Mouse (Mus musculus): ENCODE measurements at regions not wholly inside any gene's neighbourhood (a gene's known extent, or its start where the extent isn't known, plus 50 kb on each side); places are given as distances from the start of the nearest gene placed in this dataset.
A peak's percentile ranks its signal among the peaks of the same experiment; 100 is the strongest.

DNA sequence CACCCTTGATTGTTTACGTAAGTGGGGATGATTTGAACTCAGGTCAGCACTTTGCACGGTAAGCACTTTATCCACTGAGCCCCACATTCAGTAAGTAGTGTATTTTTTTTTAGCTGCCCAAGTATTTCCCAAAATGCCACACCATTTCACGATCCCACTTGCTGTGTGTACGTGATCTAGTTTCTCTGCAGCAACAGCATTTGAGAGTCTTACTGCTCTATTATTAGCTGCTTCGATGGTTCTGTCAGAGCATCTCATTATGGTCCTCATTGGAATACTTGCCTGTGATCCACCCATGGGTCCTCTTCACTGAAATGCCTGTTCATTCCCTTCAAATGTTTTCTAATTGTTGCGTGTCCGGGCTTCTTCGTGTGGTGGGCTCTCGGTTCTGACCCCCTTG, 120.1 kb upstream of the Ces5a start:
- Histone ChIP-seq H3K36me3 (ENCODE audit: insufficient read depth, low read length) (no peaks in the 10 kb centered on the region), H3K4me1 (ENCODE audit: insufficient read depth, low read length) (no peaks in the 10 kb centered on the region), H3K4me3 (ENCODE audit: low read depth, low read length) (no peak overlapping the region), H3K9ac (replicated peaks; ENCODE audit: low read length, poor library complexity, severe bottlenecking) (no peak overlapping the region), H3K27ac (ENCODE audit: low read depth, low read length) (no peak overlapping the region), H3K9me3 (ENCODE audit: low read length) (no peaks in the 10 kb centered on the region), H3K4me2 (ENCODE audit: low read depth, low read length, poor library complexity, severe bottlenecking) (no peak overlapping the region), H3K27me3 (ENCODE audit: insufficient read depth, low read length) (no peaks in the 10 kb centered on the region)
- ATAC-seq (ENCODE audit: low FRiP score) (no peak), DNase-seq (ENCODE audit: low spot score) (no peak)
- TF ChIP-seq CTCF (IDR thresholded peaks at IDR 0.05) = no peak
- WGBS = 81% methylated on average over 9 of the region's 9 CpGs

DNA sequence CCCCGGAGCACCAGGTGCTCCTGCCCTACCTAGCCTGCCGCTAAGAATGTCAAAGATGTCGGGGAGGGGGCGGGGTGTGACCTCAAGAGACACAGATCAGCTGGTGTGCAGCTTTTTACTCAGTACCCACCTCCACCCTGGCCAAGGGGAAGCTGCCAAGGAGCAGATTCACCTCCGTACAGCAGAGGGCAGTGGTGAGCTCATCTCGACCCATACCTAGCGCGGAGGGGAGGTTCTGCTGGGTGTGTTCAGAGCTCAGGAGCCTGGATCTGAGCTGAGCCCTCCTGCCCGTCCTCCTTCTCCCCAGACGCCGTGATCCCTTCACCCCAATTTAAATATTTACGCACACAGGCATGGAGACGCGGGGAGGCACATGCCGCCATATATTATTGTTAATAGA, 126.1 kb upstream of the Ces5a start:
- DNase-seq (ENCODE audit: low spot score) (peak; percentile 85), ATAC-seq (ENCODE audit: low FRiP score) (peak; percentile 85)
- Histone ChIP-seq H3K9me3 (ENCODE audit: low read length) (no peaks in the 10 kb centered on the region), H3K9ac (replicated peaks; ENCODE audit: low read length, poor library complexity, severe bottlenecking) (0 out of 2 replicates have a peak overlapping the region, but pooled peaks have one; percentile 39), H3K4me3 (ENCODE audit: low read depth, low read length) (peak overlapping the region; percentile 28), H3K27me3 (ENCODE audit: insufficient read depth, low read length) (no peaks in the 10 kb centered on the region), H3K27ac (ENCODE audit: low read depth, low read length) (no peak overlapping the region), H3K4me2 (ENCODE audit: low read depth, low read length, poor library complexity, severe bottlenecking) (peak overlapping the region; percentile 57), H3K36me3 (ENCODE audit: insufficient read depth, low read length) (no peaks in the 10 kb centered on the region), H3K4me1 (ENCODE audit: insufficient read depth, low read length) (no peaks in the 10 kb centered on the region)
- 1% methylated on average over 15 of the region's 15 CpGs for WGBS
- TF ChIP-seq CTCF (IDR thresholded peaks at IDR 0.05) = peak; percentile 90

DNA sequence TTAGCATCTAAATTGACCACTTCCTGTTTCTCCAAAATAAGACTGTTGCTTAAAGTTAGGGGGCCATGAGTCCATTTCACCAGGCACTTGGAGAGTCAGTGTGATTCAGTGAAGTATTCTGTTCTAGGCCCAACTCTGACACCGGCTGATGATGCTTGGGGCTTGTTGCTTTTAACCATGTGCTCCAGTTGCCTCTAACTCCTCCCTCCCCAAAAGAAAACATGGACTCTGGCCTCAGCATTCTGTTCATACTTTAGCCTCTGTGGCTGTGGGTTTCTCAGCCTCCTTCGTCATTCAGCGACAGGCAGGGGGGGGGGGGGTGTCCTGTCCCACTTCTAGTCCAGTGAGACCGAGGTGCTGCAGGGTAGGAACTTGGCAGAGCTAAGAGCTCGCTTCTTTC, 126.6 kb upstream of the Ces5a start:
- no peak for TF ChIP-seq CTCF (IDR thresholded peaks at IDR 0.05)
- Histone ChIP-seq H3K9me3 (ENCODE audit: low read length) (no peaks in the 10 kb centered on the region), H3K9ac (replicated peaks; ENCODE audit: low read length, poor library complexity, severe bottlenecking) (0 out of 2 replicates have a peak overlapping the region, but pooled peaks have one; percentile 39), H3K4me3 (ENCODE audit: low read depth, low read length) (peak overlapping the region; percentile 28; the same call in 1 of the 2 replicates), H3K36me3 (ENCODE audit: insufficient read depth, low read length) (no peaks in the 10 kb centered on the region), H3K27ac (ENCODE audit: low read depth, low read length) (no peak overlapping the region), H3K4me2 (ENCODE audit: low read depth, low read length, poor library complexity, severe bottlenecking) (peak overlapping the region; percentile 57), H3K27me3 (ENCODE audit: insufficient read depth, low read length) (no peaks in the 10 kb centered on the region), H3K4me1 (ENCODE audit: insufficient read depth, low read length) (no peaks in the 10 kb centered on the region)
- DNase-seq (ENCODE audit: low spot score) (no peak), ATAC-seq (ENCODE audit: low FRiP score) (no peak)
- WGBS = 71% methylated on average over 5 of the region's 5 CpGs

DNA sequence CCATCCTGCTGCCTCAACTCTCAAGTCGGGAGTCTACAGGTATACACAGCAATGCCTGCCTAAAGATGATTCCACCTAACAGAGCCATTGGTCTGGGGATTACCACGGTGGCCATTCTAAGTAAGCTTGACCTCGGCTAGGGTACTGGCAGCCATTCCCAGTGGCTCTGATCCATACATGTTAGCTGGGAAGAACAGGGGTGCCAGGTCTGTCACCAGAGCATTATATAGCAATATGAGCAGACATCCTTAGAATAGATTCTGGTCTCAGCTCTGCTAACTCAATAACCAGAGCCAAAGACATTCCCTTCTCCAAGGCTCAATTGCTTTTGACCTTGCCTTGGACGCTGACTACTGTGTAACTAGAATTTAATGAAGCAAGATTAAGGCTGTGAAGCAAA, 128.2 kb upstream of the Ces5a start:
- 88% methylated on average over 4 of the region's 4 CpGs for WGBS
- TF ChIP-seq CTCF (IDR thresholded peaks at IDR 0.05) = no peak
- no peak overlapping the region for H3K9ac ChIP-seq (replicated peaks; ENCODE audit: low read length, poor library complexity, severe bottlenecking)
- H3K4me1 ChIP-seq (ENCODE audit: insufficient read depth, low read length) = no peaks in the 10 kb centered on the region
- H3K4me3 ChIP-seq (ENCODE audit: low read depth, low read length) = no peak overlapping the region
- no peaks in the 10 kb centered on the region for H3K36me3 ChIP-seq (ENCODE audit: insufficient read depth, low read length)
- no peaks in the 10 kb centered on the region for H3K9me3 ChIP-seq (ENCODE audit: low read length)
- H3K27me3 ChIP-seq (ENCODE audit: insufficient read depth, low read length) = no peaks in the 10 kb centered on the region
- DNase-seq (ENCODE audit: low spot score) (no peak), ATAC-seq (ENCODE audit: low FRiP score) (no peak)
- H3K27ac ChIP-seq (ENCODE audit: low read depth, low read length) = no peak overlapping the region
- no peak overlapping the region for H3K4me2 ChIP-seq (ENCODE audit: low read depth, low read length, poor library complexity, severe bottlenecking)

DNA sequence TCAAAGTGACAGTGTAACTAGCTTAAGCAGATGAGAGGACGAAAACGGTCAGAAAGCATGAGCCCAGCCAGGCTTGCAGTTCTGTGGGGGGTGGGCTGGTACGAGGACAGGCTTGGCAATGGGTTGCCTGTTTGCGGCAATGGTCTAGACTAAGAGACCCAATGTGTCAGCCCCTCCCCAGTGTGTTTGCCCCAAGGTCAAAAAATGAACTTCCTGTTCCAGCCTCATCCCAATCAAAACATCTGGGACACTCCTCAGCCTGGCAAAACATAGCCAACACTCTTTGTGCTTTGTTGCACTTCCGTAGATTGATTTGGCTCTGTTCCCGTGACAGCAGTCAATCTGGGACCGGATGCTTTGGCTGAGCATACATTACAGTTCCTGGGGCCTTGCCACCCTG, 132.7 kb upstream of the Ces5a start:
- H3K9ac ChIP-seq (replicated peaks; ENCODE audit: low read length, poor library complexity, severe bottlenecking) = no peak overlapping the region
- TF ChIP-seq CTCF (IDR thresholded peaks at IDR 0.05) = no peak
- H3K27ac ChIP-seq (ENCODE audit: low read depth, low read length) = no peak overlapping the region
- H3K4me1 ChIP-seq (ENCODE audit: insufficient read depth, low read length) = no peaks in the 10 kb centered on the region
- peak; percentile 58 for DNase-seq (ENCODE audit: low spot score)
- no peaks in the 10 kb centered on the region for H3K27me3 ChIP-seq (ENCODE audit: insufficient read depth, low read length)
- no peak for ATAC-seq (ENCODE audit: low FRiP score)
- WGBS = 71% methylated on average over 7 of the region's 7 CpGs
- H3K36me3 ChIP-seq (ENCODE audit: insufficient read depth, low read length) = no peaks in the 10 kb centered on the region
- no peak overlapping the region for H3K4me3 ChIP-seq (ENCODE audit: low read depth, low read length)
- H3K4me2 ChIP-seq (ENCODE audit: low read depth, low read length, poor library complexity, severe bottlenecking) = no peak overlapping the region
- H3K9me3 ChIP-seq (ENCODE audit: low read length) = no peaks in the 10 kb centered on the region

DNA sequence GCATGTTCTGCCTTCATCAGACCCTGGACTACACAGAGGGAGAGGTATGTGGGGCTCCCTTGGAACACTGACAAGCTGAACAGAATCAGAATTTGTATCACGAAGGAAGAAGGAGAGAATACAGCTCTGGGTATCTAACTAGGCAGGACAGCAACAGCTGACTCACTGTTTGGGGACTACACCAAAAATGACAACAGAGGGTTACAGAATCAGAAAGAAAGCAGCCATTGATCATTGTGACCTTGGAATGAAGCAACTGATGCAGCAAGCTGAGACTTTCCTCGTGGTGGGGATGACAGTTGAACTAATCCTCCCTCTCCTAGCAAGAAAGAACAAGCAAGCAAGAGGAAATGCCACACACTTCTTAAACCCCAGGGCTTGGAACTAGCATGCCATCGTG, 135.0 kb upstream of the Gnao1 start:
- whole genome bisulfite sequencing = 73% methylated on average over 3 of the region's 3 CpGs
- DNase-seq (ENCODE audit: low spot score) = no peak
- ATAC-seq (ENCODE audit: low FRiP score) = no peak
- no peak for TF ChIP-seq CTCF (IDR thresholded peaks at IDR 0.05)
- Histone ChIP-seq H3K36me3 (ENCODE audit: insufficient read depth, low read length) (no peaks in the 10 kb centered on the region), H3K9me3 (ENCODE audit: low read length) (no peaks in the 10 kb centered on the region), H3K4me3 (ENCODE audit: low read depth, low read length) (no peak overlapping the region), H3K27me3 (ENCODE audit: insufficient read depth, low read length) (no peaks in the 10 kb centered on the region), H3K27ac (ENCODE audit: low read depth, low read length) (no peak overlapping the region), H3K4me2 (ENCODE audit: low read depth, low read length, poor library complexity, severe bottlenecking) (no peak overlapping the region), H3K4me1 (ENCODE audit: insufficient read depth, low read length) (no peaks in the 10 kb centered on the region), H3K9ac (replicated peaks; ENCODE audit: low read length, poor library complexity, severe bottlenecking) (no peak overlapping the region)
